Mouse (Mus musculus): ENCODE data around the gene Nav2. TPM values are rescaled to one million over a fixed set of nuclear protein-coding genes. Genes with fewer than 3 reads are reported as not detected.

Gene Nav2
- polyA plus RNA-seq, 1 experiment from 2014 or later = 19.7 TPM

- Histone ChIP-seq H3K4me1 (ENCODE audit: insufficient read depth) (no peaks in the 10 kb centered on the region), H3K4me3 (ENCODE audit: low read depth, low read length) (no peak overlapping the region)
Measured at GRCm38 (mm10) chr7:49571606-49572005, 663.1 kb downstream of the Nav2 start.

GRCm38 (mm10) chr7:49575226-49575625 lies 666.7 kb downstream of the Nav2 start:
- no peaks in the 10 kb centered on the region for H3K9me3 ChIP-seq (ENCODE audit: low read depth, low read length)
- H3K36me3 ChIP-seq (ENCODE audit: insufficient read depth) = peaks cover 92% of the 10 kb centered on the region
- H3K27me3 ChIP-seq (ENCODE audit: insufficient read depth, low read length) = no peaks in the 10 kb centered on the region
- H3K4me3 ChIP-seq (ENCODE audit: low read depth, low read length) = no peak overlapping the region
- DNase-seq (no peak), ATAC-seq (ENCODE audit: insufficient read depth) (no peak)
- no peak overlapping the region for H3K27ac ChIP-seq (ENCODE audit: low read depth)
- TF ChIP-seq CTCF (IDR thresholded peaks at IDR 0.05; ENCODE audit: low read depth) = no peak
- no peaks in the 10 kb centered on the region for H3K4me1 ChIP-seq (ENCODE audit: insufficient read depth)
- no peak overlapping the region for H3K4me2 ChIP-seq
- 87% methylated on average over 9 of the region's 9 CpGs for WGBS
- H3K9ac ChIP-seq = no peak overlapping the region

More at GRCm38 (mm10) chr7:49571606-49572005, 663.1 kb downstream of the Nav2 start:
- H3K36me3 ChIP-seq (ENCODE audit: insufficient read depth) = peaks cover 83% of the 10 kb centered on the region
- H3K4me2 ChIP-seq = no peak overlapping the region
- TF ChIP-seq CTCF (IDR thresholded peaks at IDR 0.05; ENCODE audit: low read depth) = no peak
- H3K9ac ChIP-seq = no peak overlapping the region
- no peaks in the 10 kb centered on the region for H3K27me3 ChIP-seq (ENCODE audit: insufficient read depth, low read length)
- 95% methylated on average over 2 of the region's 2 CpGs for WGBS
- H3K27ac ChIP-seq (ENCODE audit: low read depth) = no peak overlapping the region
- DNase-seq (no peak), ATAC-seq (ENCODE audit: insufficient read depth) (no peak)
- H3K9me3 ChIP-seq (ENCODE audit: low read depth, low read length) = no peaks in the 10 kb centered on the region

GRCm38 (mm10) chr7:49577096-49577495 lies 668.6 kb downstream of the Nav2 start:
- H3K36me3 ChIP-seq (ENCODE audit: insufficient read depth) = peaks cover 76% of the 10 kb centered on the region

DNA sequence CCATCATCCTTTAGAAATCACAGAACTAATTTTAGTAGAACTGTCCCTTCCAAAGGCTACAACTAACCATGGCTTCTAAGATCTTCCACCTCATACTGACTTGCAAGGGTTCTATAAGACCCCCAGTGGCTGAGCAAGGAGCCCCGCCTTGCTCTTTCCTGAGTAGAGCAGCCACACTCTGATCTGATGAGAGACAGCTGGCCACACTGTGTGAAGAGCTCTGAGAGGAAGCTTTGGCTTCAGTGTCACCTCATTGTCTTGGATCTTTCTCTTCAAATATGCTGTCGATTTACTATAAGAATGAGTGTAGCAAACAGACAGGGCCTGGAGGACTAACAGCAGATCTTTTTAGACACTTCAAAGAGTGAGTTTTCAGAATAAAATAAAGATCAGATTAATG lies 673.4 kb downstream of the Nav2 start:
- whole genome bisulfite sequencing = 56% methylated on average over 2 of the region's 2 CpGs
- no peak for TF ChIP-seq CTCF (IDR thresholded peaks at IDR 0.05; ENCODE audit: low read depth)
- H3K4me1 ChIP-seq (ENCODE audit: insufficient read depth) = no peaks in the 10 kb centered on the region
- H3K9me3 ChIP-seq (ENCODE audit: low read depth, low read length) = no peaks in the 10 kb centered on the region
- H3K9ac ChIP-seq = no peak overlapping the region
- peaks cover 72% of the 10 kb centered on the region for H3K36me3 ChIP-seq (ENCODE audit: insufficient read depth)
- peak; percentile 75 for ATAC-seq (ENCODE audit: insufficient read depth)
- H3K27me3 ChIP-seq (ENCODE audit: insufficient read depth, low read length) = no peaks in the 10 kb centered on the region
- H3K4me3 ChIP-seq (ENCODE audit: low read depth, low read length) = no peak overlapping the region
- 0 out of 2 replicates have a peak overlapping the region, but pooled peaks have one; percentile 26 for H3K27ac ChIP-seq (ENCODE audit: low read depth)
- peak; percentile 76 for DNase-seq
- H3K4me2 ChIP-seq = no peak overlapping the region

More at GRCm38 (mm10) chr7:49577096-49577495, 668.6 kb downstream of the Nav2 start:
- DNase-seq (no peak), ATAC-seq (ENCODE audit: insufficient read depth) (no peak)
- no peak for TF ChIP-seq CTCF (IDR thresholded peaks at IDR 0.05; ENCODE audit: low read depth)
- H3K4me2 ChIP-seq = no peak overlapping the region
- no peaks in the 10 kb centered on the region for H3K4me1 ChIP-seq (ENCODE audit: insufficient read depth)
- no peak overlapping the region for H3K27ac ChIP-seq (ENCODE audit: low read depth)
- H3K9ac ChIP-seq = no peak overlapping the region
- 80% methylated on average over 2 of the region's 2 CpGs for whole genome bisulfite sequencing
- H3K9me3 ChIP-seq (ENCODE audit: low read depth, low read length) = no peaks in the 10 kb centered on the region
- H3K4me3 ChIP-seq (ENCODE audit: low read depth, low read length) = no peak overlapping the region
- no peaks in the 10 kb centered on the region for H3K27me3 ChIP-seq (ENCODE audit: insufficient read depth, low read length)

GRCm38 (mm10) chr7:49582551-49582950 lies 674.0 kb downstream of the Nav2 start:
- WGBS = 41% methylated on average over 7 of the region's 7 CpGs
- Histone ChIP-seq H3K9me3 (ENCODE audit: low read depth, low read length) (no peaks in the 10 kb centered on the region), H3K27me3 (ENCODE audit: insufficient read depth, low read length) (no peaks in the 10 kb centered on the region), H3K9ac (no peak overlapping the region), H3K27ac (ENCODE audit: low read depth) (peak overlapping the region; percentile 64), H3K4me2 (0 out of 2 replicates have a peak overlapping the region, but pooled peaks have one; percentile 5), H3K36me3 (ENCODE audit: insufficient read depth) (peaks cover 67% of the 10 kb centered on the region), H3K4me1 (ENCODE audit: insufficient read depth) (no peaks in the 10 kb centered on the region), H3K4me3 (ENCODE audit: low read depth, low read length) (no peak overlapping the region)
- ATAC-seq (ENCODE audit: insufficient read depth) (peak; percentile 82), DNase-seq (peak; percentile 76)
- TF ChIP-seq CTCF (IDR thresholded peaks at IDR 0.05; ENCODE audit: low read depth) = no peak

GRCm38 (mm10) chr7:49583176-49583575 lies 674.7 kb downstream of the Nav2 start:
- H3K4me1 ChIP-seq (ENCODE audit: insufficient read depth) = no peaks in the 10 kb centered on the region
- 90% methylated on average over 6 of the region's 6 CpGs for WGBS
- no peak for TF ChIP-seq CTCF (IDR thresholded peaks at IDR 0.05; ENCODE audit: low read depth)
- DNase-seq (peak; percentile 30), ATAC-seq (ENCODE audit: insufficient read depth) (no peak; the same call in 1 of the 2 replicates)
- H3K4me2 ChIP-seq = no peak overlapping the region
- peak overlapping the region; percentile 64; the same call in 1 of the 2 replicates for H3K27ac ChIP-seq (ENCODE audit: low read depth)
- H3K9ac ChIP-seq = no peak overlapping the region
- H3K36me3 ChIP-seq (ENCODE audit: insufficient read depth) = peaks cover 67% of the 10 kb centered on the region
- no peaks in the 10 kb centered on the region for H3K9me3 ChIP-seq (ENCODE audit: low read depth, low read length)
- no peaks in the 10 kb centered on the region for H3K27me3 ChIP-seq (ENCODE audit: insufficient read depth, low read length)
- no peak overlapping the region for H3K4me3 ChIP-seq (ENCODE audit: low read depth, low read length)

GRCm38 (mm10) chr7:49586530-49587120 lies 678.1 kb downstream of the Nav2 start:
- Histone ChIP-seq H3K4me2 (no peak overlapping the region), H3K9me3 (ENCODE audit: low read depth, low read length) (no peaks in the 10 kb centered on the region), H3K4me3 (ENCODE audit: low read depth, low read length) (no peak overlapping the region), H3K27me3 (ENCODE audit: insufficient read depth, low read length) (no peaks in the 10 kb centered on the region), H3K36me3 (ENCODE audit: insufficient read depth) (peaks cover 75% of the 10 kb centered on the region), H3K27ac (ENCODE audit: low read depth) (no peak overlapping the region), H3K9ac (no peak overlapping the region), H3K4me1 (ENCODE audit: insufficient read depth) (no peaks in the 10 kb centered on the region)
- no peak for TF ChIP-seq CTCF (IDR thresholded peaks at IDR 0.05; ENCODE audit: low read depth)
- peak; percentile 78 for DNase-seq
- 58% methylated on average over 5 of the region's 5 CpGs for WGBS
- no peak for ATAC-seq (ENCODE audit: insufficient read depth)
